Mouse (Mus musculus) monocyte, adult 2 months (primary cell): ENCODE measurements around the gene Olfr92.

ENCODE experiments used
- DNase-seq, 2 experiments: peaks; one replicate each; pipeline ENCODE4 v3.0.0; 2022; ENCODE audit warnings: low spot score in 2 of 2, low read depth in 1 of 2

The Olfr92 gene

GRCm38 (mm10) chr17:37063063-37063462 is 56.8 kb downstream of the Olfr92 start:
- DNase-seq: no peak

- DNase-seq: no peak
Observed at GRCm38 (mm10) chr17:37062101-37062641, 57.7 kb downstream of the Olfr92 start.

- DNase-seq: no peak
Observed at GRCm38 (mm10) chr17:37061435-37061834, 58.5 kb downstream of the Olfr92 start.
